Mouse (Mus musculus) ES-Bruce4 (cell line): ENCODE measurements at regions not wholly inside any gene's neighbourhood (a gene's known extent, or its start where the extent isn't known, plus 50 kb on each side); places are given as distances from the start of the nearest gene placed in this dataset.
"Not testable (repeated sequence)": the region's sequence is repeated elsewhere in the genome, so short reads cannot be mapped to it uniquely, and the experiment has no call there.

Experiments
- H3K27ac ChIP-seq: 2 replicates; pipeline ENCODE4 v1.5.1; 2012; ENCODE audit warnings: low read length, inconsistent platforms; ENCODE audit not compliant: insufficient read depth
- H3K27me3 ChIP-seq: 2 replicates; pipeline ENCODE4 v1.6.1; 2012; ENCODE audit warnings: mild to moderate bottlenecking, low read length, inconsistent platforms; ENCODE audit not compliant: control insufficient read depth, poor library complexity, insufficient read depth, severe bottlenecking
- H3K36me3 ChIP-seq: 2 replicates; pipeline ENCODE4 v1.6.1; 2012; ENCODE audit warnings: inconsistent platforms, mild to moderate bottlenecking, low read length, moderate library complexity; ENCODE audit not compliant: control insufficient read depth, poor library complexity, insufficient read depth, severe bottlenecking
- H3K4me1 ChIP-seq: one replicate; pipeline ENCODE4 v1.8.1; 2011; ENCODE audit warnings: low read length; ENCODE audit not compliant: control insufficient read depth, insufficient read depth
- H3K4me3 ChIP-seq: 2 replicates; pipeline ENCODE4 v1.5.1; 2011; ENCODE audit warnings: low read depth, mild to moderate bottlenecking, low read length
- H3K9ac ChIP-seq: 2 replicates; pipeline ENCODE4 v1.6.1; 2012; ENCODE audit warnings: low read depth, mild to moderate bottlenecking, inconsistent platforms; ENCODE audit not compliant: poor library complexity, severe bottlenecking
- H3K9me3 ChIP-seq: replicated peaks from 2 replicates; pipeline ENCODE4 v1.6.1; 2012; ENCODE audit warnings: mild to moderate bottlenecking, low read length, inconsistent platforms; ENCODE audit not compliant: control insufficient read depth, poor library complexity, insufficient read depth, severe bottlenecking
- CTCF ChIP-seq: IDR thresholded peaks from one replicate; pipeline ENCODE4 v1.8.1; 2011; ENCODE audit warnings: low read depth, low read length
- EP300 ChIP-seq: IDR thresholded peaks from 2 replicates; pipeline ENCODE4 v1.6.1; 2011; ENCODE audit warnings: low read depth, low read length; ENCODE audit not compliant: insufficient read depth
- POLR2A ChIP-seq: IDR thresholded peaks from one replicate; pipeline ENCODE4 v1.8.1; 2011; ENCODE audit warnings: low read length; ENCODE audit not compliant: insufficient read depth

GRCm38 (mm10) chr15:11463341-11463740, 63.9 kb upstream of the Tars start:
- Histone ChIP-seq H3K9me3 (no peaks in the 10 kb centered on the region), H3K27me3 (no peaks in the 10 kb centered on the region), H3K4me3 (no peak overlapping the region), H3K27ac (no peak overlapping the region), H3K36me3 (no peaks in the 10 kb centered on the region), H3K4me1 (no peaks in the 10 kb centered on the region), H3K9ac (no peak overlapping the region)
- no peak for TF ChIP-seq CTCF
- TF ChIP-seq EP300, result no peak
- no peak for TF ChIP-seq POLR2A

- not testable (repeated sequence) for H3K4me1 ChIP-seq, H3K4me3 ChIP-seq, H3K9me3 ChIP-seq, H3K36me3 ChIP-seq, H3K9ac ChIP-seq, H3K27ac ChIP-seq, H3K27me3 ChIP-seq
- TF ChIP-seq EP300, result peak; percentile 87
Measured at GRCm38 (mm10) chr15:11461575-11461974, 62.1 kb upstream of the Tars start.

DNA sequence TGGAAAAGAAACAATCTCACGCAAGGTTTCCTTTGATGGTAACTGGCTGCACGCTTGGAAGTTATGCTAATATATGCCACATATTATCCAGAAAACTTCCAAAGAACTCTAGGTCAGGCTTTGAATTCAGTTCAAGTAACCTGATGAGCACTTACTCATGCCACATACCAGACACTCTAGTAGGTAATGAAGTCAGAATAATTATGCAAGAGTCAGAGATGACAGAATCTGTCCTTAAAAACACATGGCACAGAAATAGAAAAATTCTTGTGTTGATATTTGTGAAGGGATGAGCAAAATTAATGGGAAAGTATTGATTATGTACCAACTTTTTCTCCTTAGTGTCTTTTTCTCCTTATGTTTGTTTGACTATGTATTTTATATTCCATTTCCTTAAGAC, 59.8 kb upstream of the Tars start:
- Histone ChIP-seq H3K4me1 (peaks cover 1% of the 10 kb centered on the region), H3K4me3 (no peak overlapping the region)
- TF ChIP-seq EP300, result no peak
- no peak for TF ChIP-seq POLR2A
- no peak for TF ChIP-seq CTCF

GRCm38 (mm10) chr15:11457278-11457677, 57.8 kb upstream of the Tars start:
- Histone ChIP-seq H3K4me3 (no peak overlapping the region), H3K9ac (no peak overlapping the region), H3K27ac (no peak overlapping the region), H3K27me3 (no peaks in the 10 kb centered on the region), H3K4me1 (peaks cover 1% of the 10 kb centered on the region), H3K36me3 (no peaks in the 10 kb centered on the region), H3K9me3 (no peaks in the 10 kb centered on the region)
- TF ChIP-seq EP300 (no peak), CTCF (no peak), POLR2A (no peak)

More for the DNA sequence above, 59.8 kb upstream of the Tars start:
- Histone ChIP-seq H3K9me3 (no peaks in the 10 kb centered on the region), H3K27ac (no peak overlapping the region), H3K9ac (no peak overlapping the region), H3K27me3 (no peaks in the 10 kb centered on the region), H3K36me3 (no peaks in the 10 kb centered on the region)

DNA sequence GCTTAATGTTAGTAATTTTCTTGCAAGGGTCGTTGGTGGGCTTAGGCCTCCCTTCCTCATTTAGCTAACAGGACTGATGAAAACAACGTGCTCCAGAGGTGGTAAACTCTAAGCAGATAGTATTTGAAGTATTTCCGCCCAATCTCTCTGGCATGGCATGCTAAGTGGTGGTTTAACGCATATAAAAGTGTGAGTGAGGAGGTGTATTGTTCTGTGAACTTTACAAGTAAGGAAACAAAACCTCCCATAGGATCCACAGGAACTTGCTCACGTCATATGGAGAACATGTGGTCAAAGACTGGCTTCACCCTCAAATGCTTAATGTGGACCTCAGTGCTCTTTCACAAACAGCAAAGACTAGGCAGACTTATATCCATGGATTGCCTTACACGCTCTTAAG, 56.5 kb upstream of the Tars start:
- Histone ChIP-seq H3K4me1 (peaks cover 1% of the 10 kb centered on the region), H3K27me3 (no peaks in the 10 kb centered on the region), H3K9ac (no peak overlapping the region), H3K36me3 (no peaks in the 10 kb centered on the region), H3K27ac (no peak overlapping the region), H3K9me3 (no peaks in the 10 kb centered on the region), H3K4me3 (no peak overlapping the region)
- no peak for TF ChIP-seq EP300
- no peak for TF ChIP-seq POLR2A
- no peak for TF ChIP-seq CTCF

- Histone ChIP-seq H3K36me3 (no peaks in the 10 kb centered on the region), H3K9ac (no peak overlapping the region), H3K4me1 (peaks cover 1% of the 10 kb centered on the region), H3K4me3 (no peak overlapping the region), H3K27ac (no peak overlapping the region), H3K27me3 (no peaks in the 10 kb centered on the region), H3K9me3 (no peaks in the 10 kb centered on the region)
- no peak for TF ChIP-seq CTCF
- TF ChIP-seq POLR2A, result no peak
- TF ChIP-seq EP300, result no peak
Measured at GRCm38 (mm10) chr15:11455366-11455785, 55.9 kb upstream of the Tars start.
